Mouse (Mus musculus) kidney, adult 2 months (tissue): ENCODE data around the gene Meis1. TPM values are rescaled to one million over a fixed set of nuclear protein-coding genes. Genes with fewer than 3 reads are reported as not detected.
A peak's percentile ranks its signal among the peaks of the same experiment; 100 is the strongest.

ENCODE experiments used
- DNase-seq: peaks from one replicate; pipeline ENCODE4 v3.0.0; 2021
- H3K27ac ChIP-seq: fragments of 200-500 bp; 2 replicates; pipeline ENCODE4 v1.5.1; 2012; ENCODE audit warnings: low read depth, low read length, control low read depth, inconsistent platforms; ENCODE audit not compliant: insufficient read depth
- H3K27me3 ChIP-seq: fragments of 200-500 bp; replicated peaks from 2 replicates; pipeline ENCODE4 v1.6.1; 2012; ENCODE audit warnings: mild to moderate bottlenecking, moderate library complexity, low read length, inconsistent platforms; ENCODE audit not compliant: control insufficient read depth, insufficient read depth
- H3K36me3 ChIP-seq: fragments of 200-500 bp; 2 replicates; pipeline ENCODE4 v1.6.1; 2012; ENCODE audit warnings: mild to moderate bottlenecking, moderate library complexity, low read length, inconsistent platforms; ENCODE audit not compliant: control insufficient read depth, insufficient read depth
- H3K4me1 ChIP-seq: fragments of 200-500 bp; 2 replicates; pipeline ENCODE4 v1.6.1; 2011; ENCODE audit warnings: low read length; ENCODE audit not compliant: control insufficient read depth, insufficient read depth
- H3K4me3 ChIP-seq: fragments of 200-500 bp; 2 replicates; pipeline ENCODE4 v1.5.1; 2011; ENCODE audit warnings: mild to moderate bottlenecking, low read depth, low read length, control low read depth; ENCODE audit not compliant: insufficient read depth
- CTCF ChIP-seq: fragments of 200-500 bp; conservative IDR thresholded peaks from 2 replicates; pipeline ENCODE4 v1.5.1; 2011; ENCODE audit warnings: low read depth, mild to moderate bottlenecking, control low read depth, low read length, moderate library complexity, mixed read lengths; ENCODE audit not compliant: insufficient read depth, insufficient read length
- POLR2A ChIP-seq: fragments of 200-500 bp; IDR thresholded peaks from one replicate; pipeline ENCODE4 v1.6.1; 2011; ENCODE audit warnings: low read depth, low read length, control low read depth
- WGBS: fragments of 180-500 bp; shearing (Covaris S2); methylation state at CpG from one replicate; pipeline ENCODE4 v1.1.7; 2018; 5-methylcytosine and 5-hydroxymethylcytosine counted together
- polyA plus RNA-seq: library from polyadenylated mRNA; depleted of rRNA; stranded (reverse); fragments of >200 nt; gene quantifications from 2 replicates; pipeline ENCODE4 v1.2.3, GENCODE M21; 2012

The Meis1 gene
- polyA plus RNA-seq, 1 experiment: 6.2 TPM

DNA sequence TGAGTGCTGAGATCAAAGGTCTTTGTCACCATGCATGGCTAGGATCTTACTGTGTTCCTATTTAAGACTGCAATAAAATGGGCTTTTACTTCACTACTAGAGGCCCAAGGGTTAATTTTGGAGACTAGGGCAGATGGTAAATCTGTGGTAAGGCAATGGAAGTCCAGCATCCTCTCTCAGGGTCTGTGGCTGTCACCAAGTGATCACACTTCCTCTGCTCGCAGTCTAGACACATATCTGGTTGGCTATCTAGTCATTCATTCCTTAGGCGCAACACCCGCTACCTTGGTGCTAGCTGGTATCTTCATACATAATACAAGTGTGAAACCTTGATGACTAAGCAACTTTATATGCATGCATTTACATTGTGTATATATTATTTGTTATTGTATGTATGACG lies 22.0 kb downstream of the Meis1 start:
- TF ChIP-seq CTCF: no peak
- TF ChIP-seq POLR2A: no peak
- no peak overlapping the region for H3K27ac ChIP-seq
- no peaks in the 10 kb centered on the region for H3K36me3 ChIP-seq
- WGBS: 98% methylated on average over 4 of the region's 4 CpGs
- DNase-seq: no peak
- no peaks in the 10 kb centered on the region for H3K27me3 ChIP-seq
- no peak overlapping the region for H3K4me3 ChIP-seq
- no peaks in the 10 kb centered on the region for H3K4me1 ChIP-seq

DNA sequence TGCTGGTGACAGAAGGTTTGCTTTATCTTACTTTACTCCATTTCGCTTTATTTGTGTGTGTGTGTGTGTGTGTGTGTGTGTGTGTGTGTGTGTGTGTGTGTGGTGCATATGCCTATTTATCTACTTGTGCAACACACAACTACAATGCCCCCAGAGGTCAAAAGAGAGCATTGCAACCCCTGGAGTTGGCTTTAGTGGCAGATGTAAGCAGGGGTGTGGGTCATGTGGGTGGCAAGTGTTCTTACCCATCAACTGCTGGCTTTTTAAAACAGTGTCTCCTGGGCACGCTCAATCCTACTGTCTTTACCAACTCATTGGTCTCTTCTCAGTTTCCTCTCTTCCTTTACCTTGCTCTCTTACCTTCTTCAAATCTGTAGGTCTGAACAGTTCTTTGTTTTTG lies 22.5 kb downstream of the Meis1 start:
- Histone ChIP-seq H3K27me3 (no peaks in the 10 kb centered on the region), H3K36me3 (no peaks in the 10 kb centered on the region), H3K4me3 (no peak overlapping the region), H3K4me1 (no peaks in the 10 kb centered on the region), H3K27ac (no peak overlapping the region)
- TF ChIP-seq CTCF (0 out of 2 replicates have a peak, but pooled peaks have one; percentile 7), POLR2A (no peak)
- 96% methylated on average over 2 of the region's 2 CpGs for WGBS
- DNase-seq: no peak

DNA sequence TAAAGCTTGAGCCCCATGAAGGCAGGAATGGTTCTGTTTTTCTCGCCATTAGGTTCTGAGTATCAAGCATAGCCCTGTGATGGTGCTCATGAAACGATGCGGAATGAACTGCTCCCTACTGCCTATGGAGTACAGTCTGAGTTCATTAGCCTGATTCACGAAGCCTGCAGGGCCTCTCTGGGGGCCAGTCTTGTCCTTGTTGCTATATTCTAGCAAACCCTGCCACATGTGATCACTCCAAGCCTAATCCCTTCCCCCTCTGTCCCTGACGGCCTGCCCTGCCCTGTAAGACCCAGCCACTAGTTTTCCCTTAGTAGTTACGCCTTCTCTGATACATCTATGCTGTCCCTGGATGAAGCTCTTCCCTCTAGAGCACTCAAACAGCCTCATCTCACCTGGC lies 26.0 kb downstream of the Meis1 start:
- Histone ChIP-seq H3K4me3 (no peak overlapping the region), H3K27ac (no peak overlapping the region), H3K4me1 (peaks cover 3% of the 10 kb centered on the region; the same call in 1 of the 2 replicates), H3K36me3 (no peaks in the 10 kb centered on the region), H3K27me3 (no peaks in the 10 kb centered on the region)
- 87% methylated on average over 6 of the region's 6 CpGs for WGBS
- no peak for TF ChIP-seq POLR2A
- no peak for TF ChIP-seq CTCF
- DNase-seq: no peak

DNA sequence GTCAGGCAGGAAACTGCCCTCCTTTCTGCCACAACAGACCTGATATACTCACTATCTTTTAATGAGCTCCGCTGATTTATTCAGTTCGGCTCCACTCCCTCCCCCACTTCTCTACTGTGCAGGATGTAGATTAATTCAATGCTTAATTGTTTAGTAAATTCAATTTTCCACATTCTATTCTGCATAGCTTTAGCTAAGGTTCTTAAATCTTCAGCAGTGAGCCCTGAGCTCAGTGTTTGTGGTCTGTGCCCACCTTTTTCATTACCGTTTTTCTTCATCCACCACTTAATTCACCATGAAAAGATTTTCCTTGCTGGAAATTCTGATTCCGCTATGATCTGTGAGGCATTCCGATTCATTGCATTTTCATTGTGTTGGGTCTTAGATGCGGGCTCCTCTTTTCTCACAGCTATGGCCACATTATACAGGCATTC lies 28.5 kb downstream of the Meis1 start:
- Histone ChIP-seq H3K4me3 (no peak overlapping the region), H3K36me3 (no peaks in the 10 kb centered on the region; the same call in 1 of the 2 replicates), H3K4me1 (peaks cover 3% of the 10 kb centered on the region; the same call in 1 of the 2 replicates), H3K27me3 (no peaks in the 10 kb centered on the region), H3K27ac (no peak overlapping the region)
- WGBS: 57% methylated on average over 6 of the region's 6 CpGs
- no peak for DNase-seq
- TF ChIP-seq CTCF (no peak), POLR2A (no peak)

DNA sequence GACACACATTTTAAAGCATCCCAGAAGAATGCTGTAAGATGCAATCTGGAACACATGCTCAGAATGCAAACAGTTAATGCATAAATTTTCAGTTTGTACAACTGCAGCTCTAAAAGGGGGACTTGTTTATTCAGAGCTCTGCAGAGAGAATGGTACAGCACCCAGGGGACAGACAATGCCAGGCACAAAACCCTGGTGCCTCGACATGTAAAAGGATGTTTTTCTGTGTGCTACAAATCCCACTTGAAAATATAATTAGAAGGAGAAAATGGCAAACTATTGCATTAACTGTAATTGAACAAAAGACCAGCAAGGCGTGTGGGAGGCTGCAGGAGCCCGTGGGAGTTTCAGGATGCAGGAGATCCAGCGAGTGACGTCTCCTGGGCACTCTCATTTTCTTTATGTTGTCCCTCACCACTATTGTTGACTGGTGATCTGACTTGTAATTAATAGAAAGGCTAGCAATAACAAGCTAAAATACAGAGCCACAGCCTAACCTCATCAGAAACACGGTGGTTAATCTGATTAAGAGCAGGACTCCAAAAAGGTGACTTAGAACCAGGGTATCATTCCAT lies 29.0 kb downstream of the Meis1 start:
- Histone ChIP-seq H3K4me3 (no peak overlapping the region), H3K27me3 (no peaks in the 10 kb centered on the region), H3K36me3 (no peaks in the 10 kb centered on the region; the same call in 1 of the 2 replicates), H3K4me1 (peaks cover 3% of the 10 kb centered on the region; the same call in 1 of the 2 replicates), H3K27ac (no peak overlapping the region)
- 58% methylated on average over 6 of the region's 6 CpGs for WGBS
- TF ChIP-seq POLR2A (no peak), CTCF (no peak)
- DNase-seq: no peak

DNA sequence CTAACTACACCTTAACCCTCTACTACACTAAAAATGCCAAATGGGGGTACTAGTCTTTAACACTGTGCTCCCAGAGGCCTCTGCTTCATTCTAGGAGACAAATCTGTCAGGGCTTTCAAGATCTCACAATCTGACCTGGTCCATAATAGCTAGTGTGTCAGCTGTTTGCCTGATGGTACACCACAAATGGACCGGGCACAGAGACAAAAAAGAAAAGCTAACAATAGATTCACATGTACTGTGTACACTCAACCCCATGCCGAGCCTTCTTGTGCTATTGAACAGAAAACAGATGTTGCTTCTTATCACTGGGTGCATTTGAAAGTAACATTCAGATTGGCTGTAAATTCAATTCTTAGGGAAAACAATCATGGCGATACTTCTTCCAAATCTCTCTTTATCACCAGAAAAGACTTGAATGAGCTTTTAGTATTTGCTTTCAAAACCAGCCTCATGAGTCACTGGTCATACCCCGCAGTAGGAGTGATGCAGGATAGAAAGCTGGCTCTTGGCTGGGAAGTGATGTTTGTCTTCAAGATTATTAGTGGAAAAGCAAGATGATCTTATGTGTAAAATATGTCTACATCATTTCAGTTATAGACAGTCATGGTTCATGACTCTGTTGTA lies 30.0 kb downstream of the Meis1 start:
- no peak overlapping the region for H3K27ac ChIP-seq
- DNase-seq: no peak
- 85% methylated on average over 4 of the region's 4 CpGs for WGBS
- H3K4me3 ChIP-seq: no peak overlapping the region
- peaks cover 3% of the 10 kb centered on the region; the same call in 1 of the 2 replicates for H3K4me1 ChIP-seq
- no peak for TF ChIP-seq POLR2A
- TF ChIP-seq CTCF: no peak
- H3K27me3 ChIP-seq: no peaks in the 10 kb centered on the region
- no peaks in the 10 kb centered on the region; the same call in 1 of the 2 replicates for H3K36me3 ChIP-seq

DNA sequence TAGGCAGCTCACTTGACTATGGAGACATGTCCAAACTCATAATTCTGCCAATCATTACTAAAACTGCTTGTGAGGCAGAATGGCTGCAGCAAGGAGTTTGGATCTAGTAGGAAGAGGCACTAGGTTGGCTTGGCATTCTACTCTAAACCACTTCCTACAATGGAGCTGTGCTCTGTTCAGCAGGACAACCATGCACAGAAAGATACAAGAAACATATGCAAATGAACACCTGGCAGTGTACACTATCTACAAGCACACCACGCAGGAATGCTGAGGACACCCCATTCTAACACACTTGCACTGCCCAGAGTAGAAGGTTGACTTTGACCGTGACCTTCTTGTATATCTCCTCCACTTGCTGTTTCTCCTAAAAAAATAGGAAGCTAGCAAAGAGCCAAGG lies 35.0 kb downstream of the Meis1 start:
- H3K27me3 ChIP-seq: no peaks in the 10 kb centered on the region
- WGBS: 79% methylated on average over 2 of the region's 2 CpGs
- DNase-seq: no peak
- no peak for TF ChIP-seq CTCF
- no peak for TF ChIP-seq POLR2A
- H3K4me3 ChIP-seq: no peak overlapping the region
- no peak overlapping the region for H3K27ac ChIP-seq
- H3K4me1 ChIP-seq: no peaks in the 10 kb centered on the region
- no peaks in the 10 kb centered on the region; the same call in 1 of the 2 replicates for H3K36me3 ChIP-seq
